Mouse (Mus musculus) limb, embryonic 11.5 days (tissue): ENCODE data around the gene Icosl. TPM values are rescaled to one million over a fixed set of nuclear protein-coding genes. Genes with fewer than 3 reads are reported as not detected.

Source experiments
- ATAC-seq: fragments of 200-750 bp; cut with Nextera tagmentation; 2 replicates; pipeline ENCODE4 v1.8.0; 2017; ENCODE audit warnings: low read depth; ENCODE audit not compliant: insufficient number of reproducible peaks, low FRiP score, low TSS enrichment
- DNase-seq: peaks from one replicate; pipeline ENCODE4 v3.0.0-alpha.2; 2015; ENCODE audit warnings: low spot score
- H3K27ac ChIP-seq: fragments of 300-500 bp; sonication (generic); replicated peaks from 2 replicates; pipeline ENCODE4 v1.5.1; 2014; ENCODE audit warnings: low read depth, mild to moderate bottlenecking, low read length
- H3K27me3 ChIP-seq: fragments of 300-500 bp; sonication (generic); 2 replicates; pipeline ENCODE4 v1.6.1; 2014; ENCODE audit warnings: mild to moderate bottlenecking, low read length, mixed read lengths; ENCODE audit not compliant: control insufficient read depth, insufficient read depth
- H3K36me3 ChIP-seq: fragments of 300-500 bp; sonication (generic); 2 replicates; pipeline ENCODE4 v1.6.1; 2014; ENCODE audit warnings: mild to moderate bottlenecking, low read length, moderate library complexity, mixed read lengths; ENCODE audit not compliant: control insufficient read depth, insufficient read depth
- H3K4me1 ChIP-seq: fragments of 300-500 bp; sonication (generic); 2 replicates; pipeline ENCODE4 v1.6.1; 2014; ENCODE audit warnings: low read length, mixed read lengths; ENCODE audit not compliant: control insufficient read depth, insufficient read depth
- H3K4me2 ChIP-seq: fragments of 300-500 bp; sonication (generic); 2 replicates; pipeline ENCODE4 v1.6.1; 2014; ENCODE audit warnings: low read depth, mild to moderate bottlenecking, moderate library complexity; ENCODE audit not compliant: severe bottlenecking
- H3K4me3 ChIP-seq: fragments of 300-500 bp; sonication (generic); 2 replicates; pipeline ENCODE4 v1.5.1; 2014; ENCODE audit warnings: low read depth, low read length
- H3K9ac ChIP-seq: fragments of 300-500 bp; sonication (generic); 2 replicates; pipeline ENCODE4 v1.6.1; 2014; ENCODE audit warnings: mild to moderate bottlenecking, low read length
- H3K9me3 ChIP-seq: fragments of 300-500 bp; sonication (generic); 2 replicates; pipeline ENCODE4 v1.6.1; 2016; ENCODE audit warnings: low read length; ENCODE audit not compliant: control insufficient read depth
- WGBS: fragments of 180-500 bp; shearing (Covaris S2); extraction: QIAGEN DNeasy Blood & Tissue Kit; methylation state at CpG from one replicate; pipeline ENCODE4 v1.1.7; 2014; 5-methylcytosine and 5-hydroxymethylcytosine counted together
- polyA plus RNA-seq: library from polyadenylated mRNA; unstranded; fragments of >200 nt; fragmentation: Nextera tagmentation; extraction: Ambion mirVana; gene quantifications from 2 replicates; pipeline ENCODE4 v1.2.1, GENCODE M21; 2014

Gene Icosl
- polyA plus RNA-seq, 1 experiment from 2014 or later, result 2.7 TPM

GRCm38 (mm10) chr10:78078276-78078675 lies 9.2 kb downstream of the Icosl start:
- Histone ChIP-seq H3K36me3 (no peaks in the 10 kb centered on the region), H3K9ac (no peak overlapping the region), H3K9me3 (no peaks in the 10 kb centered on the region), H3K27ac (no peak overlapping the region), H3K4me2 (no peak overlapping the region), H3K4me1 (no peaks in the 10 kb centered on the region), H3K27me3 (no peaks in the 10 kb centered on the region), H3K4me3 (no peak overlapping the region)
- 82% methylated on average over 5 of the region's 5 CpGs for WGBS
- ATAC-seq, result no peak
- no peak for DNase-seq

GRCm38 (mm10) chr10:78079955-78080591 lies 11.0 kb downstream of the Icosl start:
- Histone ChIP-seq H3K4me2 (no peak overlapping the region), H3K9me3 (no peaks in the 10 kb centered on the region), H3K27ac (no peak overlapping the region), H3K4me1 (no peaks in the 10 kb centered on the region), H3K4me3 (no peak overlapping the region), H3K27me3 (no peaks in the 10 kb centered on the region), H3K9ac (no peak overlapping the region), H3K36me3 (no peaks in the 10 kb centered on the region)
- 80% methylated on average over 4 of the region's 4 CpGs for WGBS
- no peak for ATAC-seq
- DNase-seq, result no peak

DNA sequence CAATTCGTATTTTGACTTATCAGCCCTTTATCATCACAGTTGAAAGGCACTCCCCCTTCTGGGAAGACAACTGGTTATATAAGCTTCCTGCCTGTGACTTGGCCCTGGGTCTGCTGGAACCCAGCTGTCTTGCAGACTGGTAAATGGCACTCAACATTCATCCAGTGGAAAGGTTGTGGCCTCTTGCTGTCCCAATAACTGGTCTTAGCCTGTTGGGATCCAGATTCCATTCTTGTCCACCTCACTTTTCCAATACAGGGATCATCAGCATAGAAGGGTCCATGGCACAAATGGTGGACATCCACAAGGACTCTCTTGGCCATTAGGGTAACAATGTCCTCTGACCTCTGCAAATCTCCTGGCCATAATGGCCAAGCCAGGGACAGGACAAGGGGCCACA lies 15.0 kb downstream of the Icosl start:
- H3K4me3 ChIP-seq, result no peak overlapping the region
- H3K4me1 ChIP-seq, result no peaks in the 10 kb centered on the region

DNA sequence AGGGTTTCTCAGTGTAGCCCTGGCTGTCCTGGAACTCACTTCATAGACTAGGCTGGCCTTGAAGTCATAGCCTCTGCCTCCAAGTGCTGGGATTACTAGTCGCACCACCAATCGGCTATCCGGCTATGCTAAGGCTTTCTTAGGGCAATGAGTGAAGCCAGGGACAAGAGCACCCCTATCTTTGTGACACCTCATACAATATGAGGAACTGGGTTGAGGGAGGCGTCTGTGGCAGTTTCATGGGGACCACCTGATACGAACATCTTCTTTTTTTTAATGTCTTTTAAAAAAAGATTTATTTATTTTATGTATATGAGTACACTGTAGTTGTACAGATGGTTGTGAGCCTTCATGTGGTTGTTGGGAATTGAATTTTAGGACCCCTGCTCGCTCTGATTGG lies 16.6 kb downstream of the Icosl start:
- no peak overlapping the region for H3K9ac ChIP-seq
- H3K4me1 ChIP-seq, result no peaks in the 10 kb centered on the region
- H3K27ac ChIP-seq, result no peak overlapping the region
- no peaks in the 10 kb centered on the region for H3K27me3 ChIP-seq
- H3K9me3 ChIP-seq, result no peaks in the 10 kb centered on the region
- DNase-seq (no peak), ATAC-seq (no peak)
- H3K36me3 ChIP-seq, result no peaks in the 10 kb centered on the region
- no peak overlapping the region for H3K4me3 ChIP-seq
- no peak overlapping the region for H3K4me2 ChIP-seq
- 92% methylated on average over 6 of the region's 6 CpGs for WGBS

More for the DNA sequence above, 15.0 kb downstream of the Icosl start:
- Histone ChIP-seq H3K9me3 (no peaks in the 10 kb centered on the region), H3K27me3 (no peaks in the 10 kb centered on the region), H3K9ac (no peak overlapping the region), H3K4me2 (no peak overlapping the region), H3K36me3 (no peaks in the 10 kb centered on the region), H3K27ac (no peak overlapping the region)
- ATAC-seq (no peak), DNase-seq (no peak)
- WGBS, result 64% methylated on average over 1 of the region's 1 CpGs

DNA sequence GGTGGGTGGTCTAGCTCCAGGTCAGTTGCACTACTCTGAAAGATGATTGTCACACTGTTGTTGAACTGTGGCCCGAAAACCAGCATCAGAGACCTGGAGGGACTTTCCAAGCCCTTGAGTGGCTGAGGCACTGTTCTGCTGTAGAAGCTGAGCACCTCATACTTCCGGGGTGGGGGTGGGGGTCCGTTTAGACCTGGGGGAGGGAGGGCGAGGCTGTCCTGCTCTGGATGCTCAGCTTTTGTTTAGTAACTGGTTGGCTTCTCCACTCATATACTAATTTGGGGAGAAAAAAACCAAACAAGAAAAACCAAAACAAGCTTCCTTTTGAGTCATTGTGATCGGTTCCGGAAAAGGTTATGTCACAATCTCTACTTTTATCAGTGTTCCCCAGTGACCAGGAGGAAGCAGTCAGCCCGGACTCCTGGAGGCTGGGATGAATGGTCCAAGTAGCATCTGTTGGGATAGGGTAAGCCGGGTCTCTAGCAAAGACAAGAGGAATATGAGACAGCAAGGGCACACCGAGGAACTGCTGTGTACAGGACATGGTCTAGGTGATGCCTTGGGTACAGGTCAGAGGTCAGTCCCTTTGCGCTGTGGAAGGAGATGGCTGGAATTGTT lies 17.5 kb downstream of the Icosl start:
- Histone ChIP-seq H3K27ac (no peak overlapping the region), H3K9me3 (no peaks in the 10 kb centered on the region), H3K4me1 (no peaks in the 10 kb centered on the region), H3K4me3 (no peak overlapping the region), H3K4me2 (no peak overlapping the region), H3K27me3 (no peaks in the 10 kb centered on the region), H3K9ac (no peak overlapping the region), H3K36me3 (no peaks in the 10 kb centered on the region)
- ATAC-seq (no peak), DNase-seq (no peak)
- 84% methylated on average over 10 of the region's 10 CpGs for WGBS

DNA sequence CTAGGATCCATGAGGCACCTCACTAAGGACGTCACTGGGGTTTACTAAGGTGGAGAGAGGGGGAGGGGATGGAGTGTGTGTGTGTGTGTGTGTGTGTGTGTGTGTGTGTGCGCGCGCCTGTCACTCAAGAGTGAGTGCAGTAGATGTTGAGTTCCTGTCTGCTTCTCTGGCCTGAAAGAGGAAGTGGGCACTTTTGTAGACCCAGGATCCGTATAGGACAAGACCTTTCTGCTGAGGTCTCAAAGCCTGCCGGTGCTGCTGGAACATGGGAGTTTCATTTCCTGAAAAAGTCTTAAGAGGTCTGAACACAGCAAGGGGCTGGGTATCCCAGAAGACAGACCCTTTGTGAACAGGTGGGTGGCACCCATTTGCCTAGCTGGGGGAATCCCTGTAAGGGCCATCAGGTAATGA lies 18.0 kb downstream of the Icosl start:
- H3K27me3 ChIP-seq, result no peaks in the 10 kb centered on the region
- no peaks in the 10 kb centered on the region for H3K36me3 ChIP-seq
- H3K27ac ChIP-seq, result no peak overlapping the region
- H3K4me1 ChIP-seq, result no peaks in the 10 kb centered on the region
- no peak overlapping the region for H3K9ac ChIP-seq
- DNase-seq (no peak), ATAC-seq (no peak)
- no peaks in the 10 kb centered on the region for H3K9me3 ChIP-seq
- H3K4me2 ChIP-seq, result no peak overlapping the region
- no peak overlapping the region for H3K4me3 ChIP-seq
- 86% methylated on average over 6 of the region's 6 CpGs for WGBS

GRCm38 (mm10) chr10:78090246-78090645 lies 21.1 kb downstream of the Icosl start:
- no peaks in the 10 kb centered on the region for H3K36me3 ChIP-seq
- no peak overlapping the region for H3K9ac ChIP-seq
- H3K9me3 ChIP-seq, result no peaks in the 10 kb centered on the region
- H3K4me1 ChIP-seq, result no peaks in the 10 kb centered on the region
- WGBS, result 70% methylated on average over 6 of the region's 6 CpGs
- H3K27me3 ChIP-seq, result no peaks in the 10 kb centered on the region
- no peak overlapping the region for H3K27ac ChIP-seq
- ATAC-seq, result no peak
- DNase-seq, result no peak
- no peak overlapping the region for H3K4me2 ChIP-seq
- no peak overlapping the region for H3K4me3 ChIP-seq

DNA sequence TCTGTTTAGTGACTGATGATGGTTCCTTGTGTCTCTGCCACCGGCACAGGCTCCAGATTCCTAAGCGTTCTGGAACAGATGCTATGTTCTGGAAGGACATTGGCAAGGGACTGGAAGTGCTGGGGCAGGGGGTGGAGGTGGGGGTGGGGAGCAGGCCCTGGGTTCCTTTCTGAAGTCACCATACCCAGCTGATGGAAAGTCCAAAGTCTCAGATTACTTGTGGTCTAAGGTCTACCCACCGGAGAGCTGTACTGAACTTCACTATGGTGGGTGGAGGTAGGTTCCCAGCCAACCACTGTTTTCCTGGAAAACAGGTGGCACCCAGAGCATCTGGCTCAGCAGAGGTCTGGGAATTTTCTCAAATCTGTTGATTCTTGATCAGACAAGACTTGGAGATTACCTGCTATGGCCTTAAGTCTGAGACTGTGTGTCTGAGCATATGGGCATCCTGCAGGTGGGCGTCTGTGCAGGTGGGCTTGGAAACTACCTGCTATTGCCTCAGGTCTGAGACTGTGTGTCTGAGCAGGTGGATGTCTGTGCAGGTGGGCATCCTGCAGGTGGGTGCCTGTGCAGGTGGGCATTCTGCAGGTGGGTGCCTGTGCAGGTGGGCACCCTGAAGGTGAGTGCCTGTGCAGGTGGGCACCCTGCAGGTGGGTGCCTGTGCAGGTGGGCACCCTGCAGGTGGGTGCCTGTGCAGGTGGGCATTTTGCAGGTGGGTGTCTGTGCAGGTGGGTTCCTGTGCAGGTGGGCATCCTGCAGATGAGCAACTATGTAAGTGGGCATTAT lies 21.8 kb downstream of the Icosl start:
- no peak for DNase-seq
- Histone ChIP-seq H3K27ac (no peak overlapping the region), H3K4me2 (no peak overlapping the region), H3K9ac (no peak overlapping the region), H3K36me3 (no peaks in the 10 kb centered on the region), H3K9me3 (no peaks in the 10 kb centered on the region), H3K4me1 (no peaks in the 10 kb centered on the region), H3K4me3 (no peak overlapping the region), H3K27me3 (no peaks in the 10 kb centered on the region)
- WGBS, result 78% methylated on average over 4 of the region's 4 CpGs
- no peak for ATAC-seq
